Mouse (Mus musculus): ENCODE measurements at regions not wholly inside any gene's neighbourhood (a gene's known extent, or its start where the extent isn't known, plus 50 kb on each side); places are given as distances from the start of the nearest gene placed in this dataset.

DNA sequence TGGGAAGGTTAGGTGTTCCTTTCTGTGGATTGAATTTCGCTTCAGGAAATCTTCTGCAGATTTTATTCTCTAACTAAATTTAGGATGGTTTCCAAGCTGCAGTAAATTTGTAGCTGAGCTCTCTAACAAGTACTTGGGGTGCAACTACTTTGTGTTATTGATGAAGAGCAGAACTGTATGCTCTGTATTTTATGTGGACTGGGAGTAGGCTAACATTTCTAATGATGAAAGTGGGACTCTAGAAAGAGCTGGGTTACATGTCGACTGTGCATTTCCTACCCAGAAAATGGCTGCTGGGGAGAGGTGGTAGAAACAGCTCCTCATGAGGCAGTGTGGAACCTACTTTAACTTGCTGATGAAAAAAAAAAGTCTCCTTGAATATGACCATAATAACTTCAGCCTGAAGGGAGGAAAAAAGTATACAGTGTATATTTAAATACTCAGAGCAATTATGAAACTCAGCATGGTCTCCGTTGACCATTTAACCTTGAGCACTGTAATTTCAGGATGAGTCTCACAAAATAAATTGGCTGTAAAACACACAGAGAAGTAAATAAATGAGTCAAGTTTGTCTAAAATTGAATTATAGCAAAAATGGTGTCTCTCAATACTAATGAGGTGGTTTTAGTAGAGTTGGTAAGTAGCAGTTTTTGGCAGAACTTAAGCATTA is 852.6 kb downstream of the Stpg2 start:
- DNase-seq (ENCODE audit: low spot score in 2 of 2): no peak

DNA sequence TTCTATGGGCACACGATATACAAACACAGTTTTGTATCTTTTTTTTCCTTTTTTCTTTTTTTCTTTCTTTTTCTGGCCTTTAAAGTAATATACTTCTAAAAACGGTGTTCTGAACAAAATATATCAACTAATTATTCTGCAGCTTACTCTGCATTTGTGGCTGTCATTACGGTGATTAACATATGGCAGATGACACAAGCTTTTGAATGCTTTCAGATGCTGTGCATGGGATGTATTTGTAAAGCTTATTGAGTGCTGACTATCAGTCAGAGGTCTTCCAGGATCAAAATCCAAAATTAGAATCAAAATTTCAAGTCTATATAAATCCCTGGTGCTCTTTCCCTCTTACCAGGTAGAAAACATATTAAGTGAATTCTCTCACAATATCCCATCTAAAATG is 853.6 kb downstream of the Stpg2 start:
- DNase-seq (ENCODE audit: low spot score in 2 of 2): no peak

DNA sequence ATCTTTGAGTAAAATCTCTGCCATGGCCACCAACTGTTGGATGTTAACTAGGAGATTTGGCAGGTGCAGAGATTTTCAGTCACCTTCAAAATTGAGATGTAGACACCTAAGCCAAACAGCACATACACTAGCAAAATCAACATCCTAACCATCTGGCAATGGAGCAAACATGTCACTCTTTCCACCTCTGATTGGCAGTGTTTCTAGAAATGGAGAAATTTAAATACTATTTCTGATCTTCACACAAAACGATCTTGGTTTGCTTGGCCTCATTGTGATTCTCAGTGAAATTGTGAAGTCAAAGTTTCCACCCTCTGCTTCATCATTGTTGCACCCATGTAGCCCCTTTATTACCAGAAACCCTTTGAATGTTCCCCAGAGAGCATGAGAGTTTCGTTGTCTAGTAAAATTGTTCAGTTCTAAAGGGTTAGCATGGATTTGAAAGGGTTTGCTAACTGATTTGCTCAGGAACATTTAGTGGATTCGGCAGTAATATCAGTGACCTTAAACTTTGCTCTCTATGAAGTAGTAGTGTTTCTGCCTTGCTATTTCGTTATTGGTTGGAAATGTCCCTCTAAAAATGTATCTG is 854.1 kb downstream of the Stpg2 start:
- DNase-seq (ENCODE audit: low spot score in 2 of 2): no peak

DNA sequence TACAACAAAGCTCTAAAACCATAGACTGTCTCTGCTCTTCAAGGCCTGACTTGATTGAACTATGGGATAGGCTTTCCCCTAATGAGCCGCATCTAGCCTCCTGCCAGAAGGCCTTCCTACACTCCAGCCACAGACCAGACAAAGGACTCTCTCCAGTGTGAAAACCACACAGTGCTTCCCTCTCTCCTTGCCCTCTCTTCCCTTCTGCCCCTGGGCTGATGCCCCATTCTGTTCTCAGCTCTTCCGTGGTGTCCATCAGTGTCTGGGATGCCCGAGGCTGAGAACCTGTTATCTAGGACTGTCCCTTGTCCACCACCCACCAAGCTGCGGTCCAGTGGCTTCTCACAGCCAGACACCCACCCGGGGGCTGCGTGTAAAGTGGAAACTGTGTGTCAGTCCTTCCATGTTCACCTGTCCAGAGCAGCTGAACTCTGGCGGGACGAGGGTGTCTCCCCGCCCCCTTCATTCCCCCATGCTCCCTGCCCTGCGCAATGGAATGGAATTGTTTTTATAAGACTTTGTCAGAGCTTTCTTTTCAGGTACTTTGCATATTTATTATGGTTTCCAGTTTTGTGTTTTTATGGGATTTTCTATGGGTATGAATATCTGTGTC is 856.4 kb downstream of the Stpg2 start:
- DNase-seq (ENCODE audit: low spot score in 2 of 2): no peak

DNA sequence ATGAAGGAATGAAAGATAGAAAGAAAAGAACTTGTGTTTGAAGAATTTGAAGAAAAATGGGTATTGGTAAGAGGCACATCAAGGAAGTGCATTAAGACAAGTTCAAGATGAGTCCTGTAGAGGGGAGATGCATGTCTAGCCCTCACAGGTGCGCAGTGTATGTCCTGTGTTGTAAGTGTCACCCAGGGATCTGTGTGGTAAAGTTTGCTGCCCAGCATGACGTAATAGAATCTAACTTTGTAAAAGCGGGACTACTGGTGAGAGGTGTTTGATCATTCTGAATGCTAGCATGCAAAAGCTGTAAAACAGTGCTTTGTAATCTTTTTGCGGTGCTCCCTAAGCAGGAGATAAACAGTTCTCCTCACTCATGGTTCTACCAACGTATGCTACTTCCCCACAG is 857.4 kb downstream of the Stpg2 start:
- DNase-seq (ENCODE audit: low spot score in 2 of 2): no peak

DNA sequence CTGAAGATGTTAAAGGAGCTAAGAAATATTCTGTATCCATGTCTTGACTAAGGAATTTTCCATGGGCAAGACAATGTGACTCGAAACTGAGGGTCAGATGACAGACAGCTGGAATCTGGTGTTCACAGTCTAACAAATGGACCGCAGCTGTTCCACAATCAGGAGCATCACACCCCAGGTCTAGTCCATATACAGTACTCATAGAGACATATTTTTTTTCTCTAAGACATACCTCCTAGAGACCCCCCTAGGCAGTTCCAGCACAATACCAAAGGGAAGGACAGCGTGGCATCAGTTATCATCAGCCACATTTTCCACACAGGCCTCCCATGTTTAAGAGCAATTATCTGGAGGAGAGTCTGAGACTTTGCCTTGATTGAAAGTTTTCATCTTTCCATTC is 878.8 kb downstream of the Stpg2 start:
- no peak for DNase-seq (ENCODE audit: low spot score in 2 of 2)

DNA sequence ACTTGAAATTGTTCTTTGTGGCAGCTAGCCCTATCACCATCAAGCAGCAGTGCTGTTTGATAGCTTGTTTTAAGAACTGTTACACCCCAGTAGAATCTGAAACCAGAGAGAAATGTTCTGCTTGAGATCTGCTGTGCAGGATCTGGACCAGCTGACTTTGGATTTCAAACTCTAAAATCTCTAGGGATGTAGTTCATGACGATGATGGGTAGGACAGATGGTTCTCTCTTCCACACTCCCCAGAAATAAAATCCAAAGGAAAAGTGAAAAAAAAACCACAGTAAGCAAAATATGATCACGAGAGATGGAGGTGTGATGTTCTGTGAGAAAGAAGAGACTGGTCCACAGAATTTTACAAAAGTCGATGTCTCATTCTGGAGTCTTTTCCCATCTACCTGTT is 879.9 kb downstream of the Stpg2 start:
- DNase-seq (ENCODE audit: low spot score in 2 of 2): no peak

DNA sequence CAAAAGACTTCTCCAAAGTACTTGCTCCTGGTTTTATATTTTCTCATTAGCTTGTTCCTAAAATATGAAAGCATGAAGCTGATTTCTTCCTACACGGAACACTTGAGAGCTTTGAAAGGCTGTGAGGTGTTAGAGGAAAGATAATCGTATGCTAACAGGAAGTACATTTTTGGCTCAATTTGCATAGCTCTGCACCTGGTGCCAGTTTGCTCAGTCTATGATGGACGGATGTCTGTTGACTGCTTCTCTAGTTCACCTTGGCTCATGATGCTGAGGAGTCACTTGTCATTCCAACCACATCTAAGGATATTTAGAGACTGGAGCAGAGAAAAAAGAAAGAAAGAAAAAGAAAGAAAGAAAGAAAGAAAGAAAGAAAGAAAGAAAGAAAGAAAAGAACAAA is 882.5 kb downstream of the Stpg2 start:
- no peak for DNase-seq (ENCODE audit: low spot score in 2 of 2)

DNA sequence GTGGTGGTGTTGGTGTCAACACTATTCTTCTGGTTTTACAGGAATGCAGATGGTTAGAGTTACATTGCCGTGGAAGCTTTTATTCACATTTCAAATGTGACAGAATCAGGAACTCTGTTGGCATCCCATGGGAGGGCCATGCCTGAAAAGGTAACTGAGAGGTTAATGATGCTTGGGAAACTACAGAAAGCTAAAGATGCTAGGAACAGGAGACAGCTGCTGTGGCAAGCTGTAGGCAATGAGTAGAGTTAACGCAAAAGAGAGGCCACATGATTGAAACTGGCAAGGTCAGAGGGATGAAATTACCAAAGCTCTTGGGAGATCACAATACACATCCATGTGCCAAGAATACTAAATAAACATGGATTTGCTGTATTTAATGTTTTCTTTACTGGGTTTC is 886.4 kb downstream of the Stpg2 start:
- no peak for DNase-seq (ENCODE audit: low spot score in 2 of 2)

DNA sequence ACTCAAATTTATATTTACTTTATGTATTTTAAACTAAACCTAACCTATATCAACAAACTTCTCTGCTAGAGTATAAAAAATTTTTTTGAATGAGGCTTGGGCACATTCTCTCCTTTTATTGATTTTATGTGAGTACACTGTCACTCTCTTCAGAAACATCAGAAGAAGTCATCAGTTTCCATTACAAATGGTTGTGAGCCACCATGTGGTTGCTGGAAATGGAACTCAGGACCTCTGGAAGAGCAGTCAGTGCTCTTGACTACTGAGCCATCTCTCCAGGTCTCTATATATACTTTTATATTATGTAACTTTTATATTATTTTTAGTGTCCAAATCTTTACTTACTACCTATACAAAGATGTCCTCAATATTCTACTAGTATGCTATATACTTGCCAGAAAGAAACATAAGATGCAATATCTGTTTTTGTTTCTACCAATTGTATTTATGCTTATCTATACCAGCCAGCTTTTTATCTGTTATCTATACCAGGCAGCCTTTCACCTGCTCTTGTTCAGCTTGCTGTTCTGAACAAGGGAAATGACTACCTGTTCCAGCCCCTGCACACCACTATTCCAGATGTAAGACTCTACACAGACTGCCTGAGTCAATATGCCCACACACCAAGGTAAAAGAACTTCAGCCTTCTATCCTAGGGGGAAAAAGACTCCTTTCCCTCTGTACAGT is 891.5 kb downstream of the Stpg2 start:
- no peak for DNase-seq (ENCODE audit: low spot score in 2 of 2)

DNA sequence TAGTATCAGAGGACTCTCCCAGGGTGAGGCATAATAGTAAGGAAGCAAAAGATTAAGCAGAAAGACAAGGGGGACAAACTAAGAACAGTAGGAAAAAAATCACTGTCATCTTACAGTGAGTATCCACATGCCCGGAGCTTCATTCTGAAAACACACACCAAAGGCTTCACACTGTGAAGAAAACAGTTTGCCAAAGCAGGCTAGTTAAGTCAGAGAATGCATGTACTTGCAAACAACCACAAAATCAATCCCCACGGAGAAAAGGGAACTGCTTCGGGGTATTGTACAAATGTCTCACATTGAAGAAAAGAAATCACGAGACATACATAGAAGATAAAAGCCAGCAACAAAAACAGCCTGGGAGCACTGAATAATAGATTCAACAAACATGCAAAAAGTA is 903.9 kb downstream of the Stpg2 start:
- no peak for DNase-seq (ENCODE audit: low spot score in 2 of 2)

DNA sequence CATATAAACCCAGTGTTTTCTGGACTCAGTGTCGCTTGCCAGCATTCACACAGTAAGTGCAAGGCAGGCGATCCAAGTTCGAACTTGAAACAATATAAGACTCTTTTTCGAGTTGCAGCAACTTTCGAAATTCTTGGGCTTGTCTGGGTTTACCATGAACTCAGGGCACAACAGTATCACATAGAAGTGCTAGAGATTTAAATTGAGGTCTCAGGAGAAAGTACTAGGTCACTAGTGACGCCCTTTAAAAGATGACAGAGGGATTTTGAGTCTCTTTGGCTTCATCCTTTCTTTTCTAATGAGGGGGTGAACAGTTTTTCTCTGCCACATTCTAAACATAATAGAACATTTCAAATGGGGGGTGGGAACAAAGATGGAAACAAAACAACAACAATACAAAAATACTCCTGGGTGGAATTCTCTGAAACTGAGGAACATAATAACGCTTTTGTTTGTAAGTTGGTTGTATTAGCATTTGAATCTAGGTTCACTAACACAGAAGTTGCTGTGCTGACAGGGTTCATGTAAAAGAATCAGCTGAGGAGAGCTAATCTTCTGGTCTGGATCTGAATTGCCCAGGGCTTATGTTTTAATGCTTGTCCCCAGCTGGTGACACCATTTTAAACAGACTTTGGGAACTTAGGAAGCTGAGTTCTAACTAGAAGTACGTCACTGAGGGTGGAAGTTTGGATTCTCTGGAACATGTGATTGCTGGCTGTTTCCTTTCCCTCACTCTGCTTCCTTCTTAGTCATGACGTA is 906.1 kb downstream of the Stpg2 start:
- no peak for DNase-seq (ENCODE audit: low spot score in 2 of 2)

DNA sequence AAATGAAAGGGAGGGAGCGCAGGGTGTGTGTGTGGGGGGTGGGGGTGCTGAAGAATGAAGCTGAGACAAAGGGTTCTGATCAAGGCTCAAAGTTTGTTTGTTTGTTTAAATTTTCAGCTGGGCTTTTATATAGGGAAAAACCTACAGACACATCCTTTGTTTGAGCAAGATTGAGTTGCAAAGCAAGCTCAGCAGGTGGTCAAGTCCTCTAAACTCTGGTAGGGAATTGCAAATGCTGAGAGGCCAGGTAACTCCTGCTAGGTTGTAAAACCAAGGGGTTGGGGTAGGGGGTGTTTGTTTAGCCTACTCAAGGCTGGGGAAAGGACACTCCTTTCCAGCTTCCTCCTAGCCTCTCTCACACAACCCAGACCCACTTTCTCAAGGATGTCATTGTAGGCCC is 909.6 kb downstream of the Stpg2 start:
- DNase-seq (ENCODE audit: low spot score in 2 of 2): no peak

DNA sequence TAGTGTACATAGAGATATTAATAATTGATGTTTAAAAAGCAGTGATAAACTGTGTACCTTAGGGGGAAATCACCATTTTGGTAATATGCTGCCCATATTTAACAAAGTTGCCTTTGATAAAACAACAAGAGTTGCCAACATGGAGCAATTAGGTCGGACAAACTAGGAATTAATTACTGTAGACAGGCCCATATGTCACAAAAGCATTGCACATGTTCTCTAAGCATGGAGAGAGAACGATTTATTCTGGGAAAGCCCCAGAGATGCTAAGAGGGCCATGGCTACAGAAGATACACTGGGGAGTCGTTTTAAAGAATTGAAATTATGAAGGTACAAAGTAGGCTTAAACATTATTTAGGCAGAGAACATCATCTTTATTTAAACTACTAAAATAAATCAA is 921.8 kb downstream of the Stpg2 start:
- DNase-seq (ENCODE audit: low spot score in 2 of 2): no peak

DNA sequence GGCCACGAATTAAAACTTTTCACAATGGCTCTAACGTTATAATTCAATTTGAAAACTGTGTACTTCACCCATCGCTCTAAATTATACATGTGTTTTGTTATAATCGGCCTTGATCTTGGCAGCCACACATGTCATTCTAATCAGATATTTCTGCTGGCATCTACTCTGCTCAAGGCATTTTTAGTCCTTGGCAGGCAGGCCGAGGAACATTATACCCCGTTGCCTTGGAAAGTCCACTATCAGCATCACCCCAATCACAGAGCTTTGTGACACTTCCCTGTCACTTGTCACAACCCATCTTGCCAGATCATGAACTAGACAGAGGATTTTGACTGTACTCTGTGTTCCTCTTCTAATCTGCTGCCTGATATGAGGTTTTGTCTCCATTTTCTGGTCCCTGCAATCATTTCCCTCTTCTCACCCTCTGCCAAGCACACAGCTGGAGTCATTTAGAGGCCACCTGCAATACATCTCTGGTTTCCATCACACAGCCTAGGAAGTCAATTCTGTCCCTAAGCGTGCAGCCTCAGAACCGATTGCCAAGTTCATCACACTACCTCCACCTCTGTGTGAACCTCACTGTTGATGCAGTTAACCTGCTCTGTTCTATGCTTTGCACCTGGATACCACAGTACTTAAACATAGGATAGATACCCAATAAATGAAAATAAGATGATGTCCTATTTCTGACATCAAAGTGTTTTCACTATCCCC is 923.7 kb downstream of the Stpg2 start:
- DNase-seq (ENCODE audit: low spot score in 2 of 2): peak in 1 of 2 experiments; percentile 12

DNA sequence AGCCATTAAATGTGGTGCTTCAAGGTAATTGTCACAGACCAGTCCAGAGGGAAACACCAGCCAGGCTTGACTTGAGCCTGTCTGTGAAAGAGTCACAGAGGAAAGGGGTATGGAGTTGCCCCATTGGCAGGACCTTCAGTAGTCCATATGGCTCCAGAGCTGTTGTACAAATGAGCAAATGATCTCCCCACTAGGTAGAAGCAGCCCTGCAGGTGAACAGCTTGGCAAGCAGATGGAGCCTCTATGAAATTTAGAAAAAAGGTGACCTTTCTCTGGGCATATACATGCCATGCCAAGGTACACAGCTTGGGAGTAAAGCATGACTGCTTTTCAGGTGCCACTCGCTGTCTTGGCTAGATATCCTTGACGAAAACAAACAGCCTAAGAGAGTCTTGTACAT is 938.4 kb downstream of the Stpg2 start:
- peak in 1 of 2 experiments; percentile 17 for DNase-seq (ENCODE audit: low spot score in 2 of 2)

DNA sequence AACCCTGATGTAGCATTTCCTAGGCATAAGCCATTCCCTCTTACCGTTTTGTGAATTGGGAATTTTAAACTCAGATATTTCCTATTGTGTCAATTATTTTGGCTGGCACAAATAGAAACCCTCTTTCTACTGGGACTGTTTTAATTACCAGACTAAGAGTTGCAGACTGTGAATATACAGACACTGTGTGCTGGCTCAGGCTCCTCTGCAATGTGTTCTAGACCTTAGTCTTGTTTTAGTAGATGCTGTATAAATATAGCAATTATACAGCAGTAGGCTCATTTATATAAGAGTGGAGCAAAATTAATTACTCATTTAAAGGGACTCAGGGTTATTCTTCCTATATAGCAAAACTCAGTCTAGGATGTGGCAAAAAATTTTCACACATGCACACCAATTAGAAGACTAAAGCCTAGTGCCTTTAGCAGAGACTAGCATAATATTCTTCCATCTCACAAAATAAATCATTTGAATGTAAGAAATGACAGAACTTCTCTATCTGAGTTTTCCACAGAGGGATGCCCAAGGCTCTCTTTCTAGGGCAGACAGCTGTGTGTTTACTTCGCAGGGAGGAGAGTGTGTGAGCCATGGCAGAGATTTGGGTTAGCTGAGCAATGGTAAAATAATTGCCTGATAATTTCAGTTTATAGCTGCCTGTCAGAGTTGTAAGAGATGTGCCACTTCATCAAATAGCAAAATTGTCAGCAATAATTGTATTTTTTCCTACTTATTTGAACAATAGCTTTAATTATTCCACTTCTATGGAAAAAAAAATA is 941.9 kb downstream of the Stpg2 start:
- DNase-seq (ENCODE audit: low spot score in 2 of 2): no peak

DNA sequence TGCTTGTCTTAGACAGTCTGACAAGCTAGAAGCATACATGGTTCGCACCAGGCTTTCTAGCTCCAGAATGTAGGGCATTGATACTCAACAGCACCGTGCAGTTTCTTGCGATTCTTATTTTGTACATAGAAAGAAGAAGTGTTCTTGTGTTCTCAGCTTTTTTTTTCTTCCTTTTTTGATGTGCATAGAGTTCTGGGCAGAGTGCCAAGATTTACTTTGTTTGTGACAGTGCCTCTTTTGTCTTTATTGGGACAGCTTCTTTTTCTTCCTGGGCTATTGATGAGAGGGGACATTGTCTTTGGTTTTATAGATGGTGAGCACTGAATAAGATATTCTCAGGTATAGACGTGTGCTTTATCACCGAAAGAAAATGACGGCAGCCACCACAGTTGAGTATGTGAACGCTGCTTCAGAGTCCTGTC is 945.0 kb downstream of the Stpg2 start:
- no peak for DNase-seq (ENCODE audit: low spot score in 2 of 2)

DNA sequence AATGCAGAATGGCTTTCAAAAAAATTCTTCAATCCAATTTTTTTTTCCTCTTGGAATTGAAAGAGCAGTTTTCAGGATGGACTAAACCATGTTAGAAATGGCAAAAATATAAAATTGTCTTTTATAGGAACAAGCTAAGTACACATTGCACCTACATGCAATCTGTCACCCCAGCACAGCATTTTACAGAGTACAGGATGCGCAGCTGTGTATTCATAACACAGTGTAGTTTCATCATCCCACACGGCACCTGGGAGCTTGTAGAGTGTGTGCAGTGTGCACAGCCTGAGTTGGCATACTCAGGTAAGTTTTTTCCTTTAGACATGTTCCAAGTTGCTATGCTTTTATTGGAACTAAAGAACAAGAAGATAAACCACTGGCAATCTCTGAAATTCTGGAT is 974.0 kb downstream of the Stpg2 start:
- no peak for DNase-seq (ENCODE audit: low spot score in 2 of 2)

DNA sequence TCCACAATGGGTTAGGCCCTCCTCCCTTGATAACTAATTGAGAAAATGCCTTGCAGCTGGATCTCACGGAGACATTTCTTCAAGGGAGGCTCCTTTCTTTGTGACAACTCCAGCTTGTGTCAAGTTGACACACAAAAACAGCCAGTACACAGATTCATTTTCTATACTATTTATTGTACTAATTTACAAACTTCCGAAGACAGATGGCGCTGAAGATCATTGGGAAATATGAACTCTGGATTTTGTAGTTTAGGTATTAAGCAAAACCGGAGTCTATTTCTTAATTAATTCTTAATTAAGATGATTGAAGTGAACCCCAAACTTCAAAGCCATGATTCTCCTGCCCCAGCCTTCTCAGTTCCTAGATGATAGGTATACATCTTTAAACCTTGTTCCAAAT is 977.2 kb downstream of the Stpg2 start:
- no peak for DNase-seq (ENCODE audit: low spot score in 2 of 2)
